Mouse (Mus musculus) forebrain, postnatal 0 days (tissue): ENCODE results near the gene Zranb1. TPM values are rescaled to one million over a fixed set of nuclear protein-coding genes. Genes with fewer than 3 reads are reported as not detected.
A peak's percentile ranks its signal among the peaks of the same experiment; 100 is the strongest.

Experiments used
- ATAC-seq: fragments of 200-750 bp; cut with Nextera tagmentation; 2 replicates; pipeline ENCODE4 v1.8.0; 2017; ENCODE audit warnings: mild to moderate bottlenecking, moderate library complexity
- DNase-seq: peaks from one replicate; pipeline ENCODE4 v3.0.0-alpha.2; 2015
- H3K27ac ChIP-seq: fragments of 300-500 bp; sonication (generic); 2 replicates; pipeline ENCODE4 v1.5.1; 2014; ENCODE audit warnings: low read depth, mild to moderate bottlenecking, antibody characterized with exemption, low read length, moderate library complexity, mixed read lengths
- H3K27me3 ChIP-seq: fragments of 300-500 bp; sonication (generic); 2 replicates; pipeline ENCODE4 v1.6.1; 2014; ENCODE audit warnings: mild to moderate bottlenecking, low read length, mixed read lengths; ENCODE audit not compliant: insufficient read depth
- H3K36me3 ChIP-seq: fragments of 300-500 bp; sonication (generic); 2 replicates; pipeline ENCODE4 v1.6.1; 2014; ENCODE audit warnings: mild to moderate bottlenecking, moderate library complexity; ENCODE audit not compliant: insufficient read depth
- H3K4me1 ChIP-seq: fragments of 300-500 bp; sonication (generic); 2 replicates; pipeline ENCODE4 v1.6.1; 2014; ENCODE audit warnings: antibody characterized with exemption; ENCODE audit not compliant: insufficient read depth
- H3K4me2 ChIP-seq: fragments of 300-500 bp; sonication (generic); 2 replicates; pipeline ENCODE4 v1.6.1; 2014; ENCODE audit warnings: low read depth, mild to moderate bottlenecking, moderate library complexity
- H3K4me3 ChIP-seq: fragments of 300-500 bp; sonication (generic); 2 replicates; pipeline ENCODE4 v1.5.1; 2014; ENCODE audit warnings: low read depth, low read length, mixed read lengths
- H3K9ac ChIP-seq: fragments of 300-500 bp; sonication (generic); 2 replicates; pipeline ENCODE4 v1.6.1; 2014; ENCODE audit warnings: mild to moderate bottlenecking
- H3K9me3 ChIP-seq: fragments of 300-500 bp; sonication (generic); 2 replicates; pipeline ENCODE4 v1.6.1; 2016; ENCODE audit warnings: low read length
- CTCF ChIP-seq: sonication (generic); IDR thresholded peaks from 2 replicates; pipeline ENCODE4 v1.5.1; 2016; ENCODE audit warnings: antibody characterized with exemption, control low read depth, low read depth
- WGBS: fragments of 180-500 bp; shearing (Covaris S2); extraction: QIAGEN DNeasy Blood & Tissue Kit; methylation state at CpG from one replicate; pipeline ENCODE4 v1.1.7; 2014; 5-methylcytosine and 5-hydroxymethylcytosine counted together
- polyA plus RNA-seq: library from polyadenylated mRNA; unstranded; fragments of >200 nt; fragmentation: Nextera tagmentation; extraction: Ambion mirVana; gene quantifications from 2 replicates; pipeline ENCODE4 v1.2.1, GENCODE M21; 2015
- total RNA-seq: library from RNA; depleted of rRNA; stranded (reverse); fragments of >200 nt; gene quantifications from 2 replicates; pipeline ENCODE4 v1.2.3, GENCODE M21; 2014

Zranb1 gene
- total and polyA plus RNA-seq, 2 experiments from 2014 or later: 25.7 to 84.4 TPM

DNA sequence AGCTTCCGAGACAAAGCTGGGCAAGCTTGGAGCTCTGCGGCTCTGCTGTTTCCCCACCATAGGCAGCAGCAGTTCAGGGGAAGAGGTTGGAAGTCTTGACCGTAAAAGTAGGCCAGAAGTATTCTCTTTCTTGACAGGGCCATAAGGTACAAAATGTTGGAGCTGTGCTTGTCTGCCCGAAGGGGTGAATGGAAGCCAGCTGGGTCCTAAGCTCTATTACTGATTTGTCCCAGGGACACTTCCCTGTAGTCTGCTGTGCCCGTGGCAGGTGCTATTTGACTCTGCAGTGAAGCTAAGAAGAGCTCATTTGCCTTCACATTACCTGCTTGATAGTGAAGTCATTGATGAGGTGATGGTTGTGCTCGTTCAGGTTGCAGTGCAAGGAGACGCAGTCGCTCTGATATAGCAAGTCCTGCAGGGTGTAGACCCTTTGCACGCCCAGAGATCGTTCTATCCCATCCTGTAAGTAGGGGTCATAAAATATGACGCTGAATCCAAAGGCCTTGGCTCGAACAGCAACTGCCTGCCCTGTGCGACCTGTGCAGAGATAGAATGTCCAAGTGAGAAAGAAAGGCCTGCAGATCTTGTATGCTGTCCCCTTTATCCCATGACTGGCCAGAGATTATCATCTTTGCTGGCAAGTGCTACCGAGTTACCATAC lies 60.4 kb downstream of the Zranb1 start:
- Histone ChIP-seq H3K36me3 (peaks cover 31% of the 10 kb centered on the region), H3K9ac (no peak overlapping the region), H3K27ac (no peak overlapping the region), H3K9me3 (no peaks in the 10 kb centered on the region), H3K4me3 (no peak overlapping the region), H3K27me3 (no peaks in the 10 kb centered on the region), H3K4me2 (no peak overlapping the region), H3K4me1 (no peaks in the 10 kb centered on the region)
- WGBS: 94% methylated on average over 14 of the region's 14 CpGs
- no peak for TF ChIP-seq CTCF
- ATAC-seq (no peak), DNase-seq (no peak)

DNA sequence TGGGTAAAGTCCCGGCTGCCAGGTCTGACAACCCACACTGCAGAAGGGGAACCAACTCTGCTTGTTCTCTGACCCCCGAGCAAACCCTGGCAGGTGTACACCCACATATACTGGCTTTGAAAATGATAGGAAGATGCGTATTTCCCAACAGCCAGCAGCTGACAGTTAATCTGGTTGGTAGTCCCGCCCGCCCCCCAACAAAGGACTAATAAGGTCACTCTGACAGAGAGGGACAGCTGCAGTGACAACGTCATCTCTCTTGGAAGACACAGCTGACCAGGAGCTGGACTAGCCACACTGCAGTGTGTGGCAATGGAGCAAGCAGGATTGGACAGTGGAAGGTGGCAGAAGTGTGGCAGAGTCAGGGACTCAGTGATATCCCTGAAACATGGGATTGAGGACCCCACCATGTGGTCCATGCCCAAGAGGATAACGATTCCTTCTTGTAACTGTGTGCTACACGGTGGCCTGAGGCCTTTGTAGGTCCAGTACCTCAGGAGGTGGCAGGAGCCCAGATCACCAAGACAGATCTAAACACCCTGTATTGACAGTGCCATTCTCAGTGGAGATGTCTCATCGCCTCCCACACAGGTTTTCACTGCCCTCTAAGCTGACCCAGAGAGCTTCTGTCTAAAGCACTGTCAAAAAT lies 62.1 kb downstream of the Zranb1 start:
- no peak for TF ChIP-seq CTCF
- H3K27ac ChIP-seq: no peak overlapping the region
- no peak overlapping the region for H3K9ac ChIP-seq
- H3K27me3 ChIP-seq: no peaks in the 10 kb centered on the region
- DNase-seq (no peak), ATAC-seq (no peak)
- H3K4me3 ChIP-seq: no peak overlapping the region
- H3K36me3 ChIP-seq: peaks cover 33% of the 10 kb centered on the region
- no peaks in the 10 kb centered on the region for H3K9me3 ChIP-seq
- no peak overlapping the region for H3K4me2 ChIP-seq
- 91% methylated on average over 9 of the region's 9 CpGs for whole genome bisulfite sequencing
- H3K4me1 ChIP-seq: no peaks in the 10 kb centered on the region

DNA sequence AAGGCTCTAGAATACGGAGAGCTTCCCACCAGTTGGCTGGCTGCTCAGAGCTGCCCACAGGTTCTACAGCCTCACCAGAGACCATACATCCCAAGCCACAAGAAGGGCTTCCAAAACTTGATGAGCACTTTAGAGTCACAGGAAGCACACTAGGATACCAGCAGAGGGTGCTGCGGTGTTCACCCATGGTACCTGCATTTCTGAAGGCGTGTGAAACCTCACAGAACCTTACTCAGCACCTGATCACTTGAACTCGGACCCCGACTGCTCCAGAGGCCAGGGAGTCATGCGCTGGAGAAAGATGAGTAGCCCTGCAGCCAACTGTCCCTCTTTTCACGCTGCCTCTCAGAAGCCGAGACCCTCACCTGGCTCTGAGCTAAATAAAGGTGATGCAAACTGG lies 63.2 kb downstream of the Zranb1 start:
- TF ChIP-seq CTCF: peak; percentile 40
- no peaks in the 10 kb centered on the region for H3K9me3 ChIP-seq
- no peak overlapping the region for H3K27ac ChIP-seq
- ATAC-seq (no peak), DNase-seq (no peak)
- 92% methylated on average over 8 of the region's 8 CpGs for WGBS
- H3K4me3 ChIP-seq: no peak overlapping the region
- no peak overlapping the region for H3K9ac ChIP-seq
- H3K36me3 ChIP-seq: peaks cover 40% of the 10 kb centered on the region
- no peaks in the 10 kb centered on the region for H3K4me1 ChIP-seq
- H3K4me2 ChIP-seq: no peak overlapping the region
- no peaks in the 10 kb centered on the region for H3K27me3 ChIP-seq

DNA sequence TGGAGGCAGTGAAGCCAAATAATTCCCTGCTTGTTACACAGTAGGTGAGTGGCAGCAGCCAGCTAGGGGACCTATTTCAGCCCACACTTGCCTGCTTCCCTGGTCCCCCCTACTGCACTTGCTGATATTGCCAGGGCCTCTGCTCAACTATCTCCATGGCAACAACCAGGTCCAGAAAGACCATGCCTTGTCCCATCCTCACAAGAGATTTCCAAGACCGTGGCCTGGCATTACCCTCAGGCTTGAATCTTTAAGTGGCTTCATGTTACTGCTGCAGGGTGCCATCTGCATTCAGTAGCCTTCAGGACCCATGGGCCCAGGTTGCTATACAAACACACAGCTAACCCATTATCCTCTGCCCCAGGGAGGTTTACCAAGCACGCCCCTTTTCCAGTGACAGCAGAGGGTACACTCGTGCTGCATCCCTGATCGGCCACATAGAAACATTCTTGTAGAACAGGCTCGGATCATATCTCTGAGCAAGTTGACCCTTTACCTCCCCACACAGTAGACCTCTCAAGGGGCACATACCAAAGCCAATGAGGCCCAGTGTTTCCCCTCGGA lies 63.8 kb downstream of the Zranb1 start:
- H3K27me3 ChIP-seq: no peaks in the 10 kb centered on the region
- ATAC-seq: no peak

GRCm38 (mm10) chr7:132996391-132996790 lies 65.4 kb downstream of the Zranb1 start:
- ATAC-seq: no peak
- H3K27ac ChIP-seq: no peak overlapping the region
- H3K9me3 ChIP-seq: no peaks in the 10 kb centered on the region
- WGBS: 91% methylated on average over 5 of the region's 5 CpGs
- no peak overlapping the region for H3K4me2 ChIP-seq
- peaks cover 20% of the 10 kb centered on the region for H3K36me3 ChIP-seq
- no peaks in the 10 kb centered on the region for H3K27me3 ChIP-seq
- DNase-seq: no peak
- no peak overlapping the region for H3K9ac ChIP-seq
- peak; percentile 60 for TF ChIP-seq CTCF
- no peaks in the 10 kb centered on the region for H3K4me1 ChIP-seq
- H3K4me3 ChIP-seq: no peak overlapping the region

More for the DNA sequence above, 63.8 kb downstream of the Zranb1 start:
- H3K36me3 ChIP-seq: peaks cover 37% of the 10 kb centered on the region
- H3K9me3 ChIP-seq: no peaks in the 10 kb centered on the region
- 78% methylated on average over 6 of the region's 6 CpGs for whole genome bisulfite sequencing
- no peak overlapping the region for H3K4me2 ChIP-seq
- H3K4me3 ChIP-seq: no peak overlapping the region
- H3K4me1 ChIP-seq: no peaks in the 10 kb centered on the region
- no peak for TF ChIP-seq CTCF
- H3K9ac ChIP-seq: no peak overlapping the region
- DNase-seq: no peak
- H3K27ac ChIP-seq: no peak overlapping the region

- Histone ChIP-seq H3K4me1 (0 out of 2 replicates have a peak, but pooled peaks cover 3% of the 10 kb centered on the region), H3K27me3 (no peaks in the 10 kb centered on the region), H3K9ac (no peak overlapping the region), H3K36me3 (peaks cover 20% of the 10 kb centered on the region), H3K27ac (no peak overlapping the region), H3K4me2 (no peak overlapping the region), H3K4me3 (no peak overlapping the region), H3K9me3 (no peaks in the 10 kb centered on the region)
- WGBS: 95% methylated on average over 12 of the region's 12 CpGs
- DNase-seq (no peak), ATAC-seq (no peak)
- TF ChIP-seq CTCF: no peak
These were observed 67.7 kb downstream of the Zranb1 start for GRCm38 (mm10) chr7:132998639-132999038.

GRCm38 (mm10) chr7:132999061-132999460 lies 68.1 kb downstream of the Zranb1 start:
- DNase-seq (no peak), ATAC-seq (no peak)
- WGBS: 96% methylated on average over 11 of the region's 11 CpGs
- H3K9ac ChIP-seq: no peak overlapping the region
- peaks cover 20% of the 10 kb centered on the region for H3K36me3 ChIP-seq
- H3K9me3 ChIP-seq: no peaks in the 10 kb centered on the region
- 0 out of 2 replicates have a peak, but pooled peaks cover 3% of the 10 kb centered on the region for H3K4me1 ChIP-seq
- no peak overlapping the region for H3K4me2 ChIP-seq
- no peak overlapping the region for H3K27ac ChIP-seq
- no peak for TF ChIP-seq CTCF
- no peak overlapping the region for H3K4me3 ChIP-seq
- no peaks in the 10 kb centered on the region for H3K27me3 ChIP-seq
